Mouse (Mus musculus) midbrain, postnatal 0 days (tissue): Measurements from ENCODE around the gene Sox5. TPM values are rescaled to one million over a fixed set of nuclear protein-coding genes. Genes with fewer than 3 reads are reported as not detected.

Experiments used
- ATAC-seq: fragments of 200-750 bp; cut with Nextera tagmentation; 2 replicates; pipeline ENCODE4 v1.8.0; 2017; ENCODE audit warnings: moderate number of reproducible peaks, mild to moderate bottlenecking, moderate TSS enrichment, moderate library complexity; ENCODE audit not compliant: low FRiP score
- DNase-seq: peaks from one replicate; pipeline ENCODE4 v3.0.0-alpha.2; 2015; ENCODE audit warnings: low spot score
- H3K27ac ChIP-seq: fragments of 300-500 bp; sonication (generic); 2 replicates; pipeline ENCODE4 v1.5.1; 2014; ENCODE audit warnings: low read depth, mild to moderate bottlenecking, low read length, mixed read lengths
- H3K27me3 ChIP-seq: fragments of 300-500 bp; sonication (generic); 2 replicates; pipeline ENCODE4 v1.6.1; 2014; ENCODE audit warnings: low read length, control low read depth, mixed read lengths; ENCODE audit not compliant: insufficient read depth
- H3K36me3 ChIP-seq: fragments of 300-500 bp; sonication (generic); 2 replicates; pipeline ENCODE4 v1.6.1; 2014; ENCODE audit warnings: low read length, control low read depth, mixed read lengths; ENCODE audit not compliant: insufficient read depth
- H3K4me1 ChIP-seq: fragments of 300-500 bp; sonication (generic); 2 replicates; pipeline ENCODE4 v1.6.1; 2014; ENCODE audit warnings: mild to moderate bottlenecking, control low read depth, antibody characterized with exemption, low read length, mixed read lengths; ENCODE audit not compliant: insufficient read depth
- H3K4me2 ChIP-seq: fragments of 300-500 bp; sonication (generic); 2 replicates; pipeline ENCODE4 v1.6.1; 2014; ENCODE audit warnings: low read depth, mild to moderate bottlenecking, low read length, mixed read lengths; ENCODE audit not compliant: poor library complexity, severe bottlenecking
- H3K4me3 ChIP-seq: fragments of 300-500 bp; sonication (generic); 2 replicates; pipeline ENCODE4 v1.5.1; 2014; ENCODE audit warnings: low read depth, mild to moderate bottlenecking, low read length, moderate library complexity
- H3K9ac ChIP-seq: fragments of 300-500 bp; sonication (generic); replicated peaks from 2 replicates; pipeline ENCODE4 v1.6.1; 2014; ENCODE audit warnings: mild to moderate bottlenecking, low read length, moderate library complexity, mixed read lengths; ENCODE audit not compliant: poor library complexity, severe bottlenecking
- H3K9me3 ChIP-seq: fragments of 300-500 bp; sonication (generic); 2 replicates; pipeline ENCODE4 v1.6.1; 2016; ENCODE audit warnings: low read length, control low read depth
- CTCF ChIP-seq: IDR thresholded peaks from 2 replicates; pipeline ENCODE4 v1.5.1; 2016; ENCODE audit warnings: antibody characterized with exemption, mild to moderate bottlenecking
- WGBS: fragments of 180-500 bp; shearing (Covaris S2); extraction: QIAGEN DNeasy Blood & Tissue Kit; methylation state at CpG from one replicate; pipeline ENCODE4 v1.1.7; 2014; 5-methylcytosine and 5-hydroxymethylcytosine counted together
- polyA plus RNA-seq: library from polyadenylated mRNA; unstranded; fragments of >200 nt; fragmentation: Nextera tagmentation; extraction: Ambion mirVana; gene quantifications from 2 replicates; pipeline ENCODE4 v1.2.1, GENCODE M21; 2015
- total RNA-seq: library from RNA; depleted of rRNA; stranded (reverse); fragments of >200 nt; gene quantifications from 2 replicates; pipeline ENCODE4 v1.2.3, GENCODE M21; 2014

Sox5 gene
- total and polyA plus RNA-seq, 2 experiments from 2014 or later, result 11.3 to 25.0 TPM

- no peak for TF ChIP-seq CTCF
- Histone ChIP-seq H3K9me3 (no peaks in the 10 kb centered on the region), H3K4me1 (peaks cover 5% of the 10 kb centered on the region; the same call in 1 of the 2 replicates), H3K9ac (no peak overlapping the region; the same call in 1 of the 2 replicates), H3K4me3 (no peak overlapping the region), H3K4me2 (no peak overlapping the region), H3K27me3 (no peaks in the 10 kb centered on the region), H3K27ac (no peak overlapping the region), H3K36me3 (no peaks in the 10 kb centered on the region)
- DNase-seq (peak; percentile 58), ATAC-seq (no peak)
- WGBS, result 16% methylated on average over 4 of the region's 4 CpGs
Measured at GRCm38 (mm10) chr6:144611383-144611791, 170.4 kb downstream of the Sox5 start.

DNA sequence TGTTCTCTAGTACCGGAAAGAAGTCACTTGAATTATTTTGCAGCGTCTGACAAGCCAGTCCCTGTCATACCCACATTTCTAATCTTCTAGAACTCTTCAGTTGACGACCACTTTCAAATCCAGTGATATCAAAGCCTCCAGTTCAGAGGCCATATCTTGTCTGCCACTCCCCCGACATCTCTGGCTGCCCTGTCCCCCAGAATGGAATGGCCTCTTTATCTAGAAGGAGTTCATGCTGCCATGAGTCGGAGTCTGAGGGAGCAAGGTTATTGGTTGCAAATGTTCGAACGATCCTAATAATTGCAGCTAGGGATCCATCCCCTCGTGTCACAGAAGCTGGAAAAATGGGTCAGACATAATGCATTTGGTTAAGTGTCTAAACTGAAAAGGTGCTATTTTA lies 170.9 kb downstream of the Sox5 start:
- Histone ChIP-seq H3K4me2 (no peak overlapping the region), H3K27ac (no peak overlapping the region), H3K36me3 (no peaks in the 10 kb centered on the region), H3K27me3 (no peaks in the 10 kb centered on the region), H3K9ac (no peak overlapping the region), H3K4me3 (no peak overlapping the region), H3K4me1 (peaks cover 5% of the 10 kb centered on the region; the same call in 1 of the 2 replicates), H3K9me3 (no peaks in the 10 kb centered on the region)
- 38% methylated on average over 8 of the region's 8 CpGs for WGBS
- no peak for ATAC-seq
- DNase-seq, result no peak
- no peak for TF ChIP-seq CTCF

GRCm38 (mm10) chr6:144602883-144603282 lies 178.9 kb downstream of the Sox5 start:
- 94% methylated on average over 4 of the region's 4 CpGs for WGBS
- Histone ChIP-seq H3K4me2 (no peak overlapping the region), H3K4me1 (peaks cover 4% of the 10 kb centered on the region; the same call in 1 of the 2 replicates), H3K9me3 (no peaks in the 10 kb centered on the region), H3K4me3 (no peak overlapping the region), H3K27me3 (no peaks in the 10 kb centered on the region), H3K27ac (no peak overlapping the region), H3K36me3 (no peaks in the 10 kb centered on the region), H3K9ac (no peak overlapping the region)
- no peak for TF ChIP-seq CTCF
- ATAC-seq (no peak), DNase-seq (no peak)

DNA sequence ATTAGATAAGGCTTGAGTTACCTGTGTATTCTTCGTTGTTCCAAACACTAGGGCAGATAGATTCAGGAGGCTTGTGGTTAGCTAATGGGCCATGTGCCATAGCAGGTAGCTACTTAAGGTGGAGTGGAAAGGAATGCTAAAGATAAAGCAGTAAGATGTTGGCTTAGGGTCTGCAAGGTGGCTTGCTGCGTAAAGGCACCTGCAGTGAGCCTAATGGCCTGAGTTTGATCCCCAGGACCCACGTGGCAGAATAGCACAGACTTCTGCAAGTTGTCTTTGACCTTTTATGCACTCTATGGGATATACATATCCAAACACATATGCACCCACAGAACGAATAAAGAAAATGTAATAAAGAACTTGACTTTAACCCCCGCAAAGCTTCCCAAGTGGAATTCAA lies 181.4 kb downstream of the Sox5 start:
- Histone ChIP-seq H3K9me3 (no peaks in the 10 kb centered on the region), H3K4me2 (no peak overlapping the region), H3K4me3 (no peak overlapping the region), H3K9ac (no peak overlapping the region), H3K27ac (no peak overlapping the region), H3K4me1 (peaks cover 4% of the 10 kb centered on the region; the same call in 1 of the 2 replicates), H3K36me3 (no peaks in the 10 kb centered on the region), H3K27me3 (no peaks in the 10 kb centered on the region)
- no peak for DNase-seq
- ATAC-seq, result no peak
- 87% methylated on average over 5 of the region's 5 CpGs for WGBS
- no peak for TF ChIP-seq CTCF

DNA sequence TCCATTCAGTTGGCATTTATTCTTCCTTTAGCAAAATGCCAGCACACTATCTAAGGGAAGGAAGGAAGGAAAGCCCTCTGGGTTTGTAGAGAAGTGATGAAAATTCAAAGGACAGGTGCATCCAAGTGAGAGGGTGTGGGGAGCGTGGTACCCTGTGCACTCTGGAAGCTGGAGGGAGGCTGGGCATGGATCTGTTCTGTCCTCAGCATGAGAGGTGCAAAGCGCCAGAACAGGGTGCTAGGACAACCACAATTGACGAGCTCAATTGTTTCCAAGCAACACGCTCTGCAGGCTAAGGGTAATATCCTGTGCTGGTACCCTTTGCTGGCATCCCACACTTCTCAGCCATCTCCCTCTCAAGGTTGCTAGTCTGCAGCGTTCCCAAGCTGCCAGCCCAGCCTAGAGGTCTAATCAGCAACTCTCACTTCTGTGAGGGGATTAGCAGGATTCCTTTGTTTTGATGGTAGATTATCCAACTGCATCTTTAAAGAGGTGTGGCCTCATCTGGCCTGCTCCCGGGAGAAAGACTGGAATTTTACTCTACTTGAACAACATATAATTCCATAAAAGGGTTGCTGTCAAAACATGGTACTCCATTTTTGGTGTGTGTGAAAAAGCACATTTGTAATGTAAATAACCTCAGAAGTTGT lies 183.3 kb downstream of the Sox5 start:
- no peaks in the 10 kb centered on the region for H3K36me3 ChIP-seq
- no peaks in the 10 kb centered on the region for H3K9me3 ChIP-seq
- no peak overlapping the region for H3K4me3 ChIP-seq
- WGBS, result 24% methylated on average over 6 of the region's 6 CpGs
- ATAC-seq (no peak), DNase-seq (peak; percentile 15)
- H3K4me2 ChIP-seq, result no peak overlapping the region
- H3K9ac ChIP-seq, result no peak overlapping the region
- peaks cover 4% of the 10 kb centered on the region; the same call in 1 of the 2 replicates for H3K4me1 ChIP-seq
- no peaks in the 10 kb centered on the region for H3K27me3 ChIP-seq
- no peak for TF ChIP-seq CTCF
- no peak overlapping the region for H3K27ac ChIP-seq

- no peaks in the 10 kb centered on the region for H3K36me3 ChIP-seq
- TF ChIP-seq CTCF, result peak; percentile 42
- no peaks in the 10 kb centered on the region for H3K27me3 ChIP-seq
- no peak overlapping the region for H3K27ac ChIP-seq
- H3K4me3 ChIP-seq, result no peak overlapping the region
- H3K9ac ChIP-seq, result no peak overlapping the region
- no peaks in the 10 kb centered on the region for H3K9me3 ChIP-seq
- no peak overlapping the region for H3K4me2 ChIP-seq
- peak; percentile 16 for DNase-seq
- WGBS, result 57% methylated on average over 8 of the region's 8 CpGs
- no peak for ATAC-seq
- H3K4me1 ChIP-seq, result peaks cover 4% of the 10 kb centered on the region; the same call in 1 of the 2 replicates
Measured at GRCm38 (mm10) chr6:144596536-144597210, 185.1 kb downstream of the Sox5 start.
